In the genomic region with DNA sequence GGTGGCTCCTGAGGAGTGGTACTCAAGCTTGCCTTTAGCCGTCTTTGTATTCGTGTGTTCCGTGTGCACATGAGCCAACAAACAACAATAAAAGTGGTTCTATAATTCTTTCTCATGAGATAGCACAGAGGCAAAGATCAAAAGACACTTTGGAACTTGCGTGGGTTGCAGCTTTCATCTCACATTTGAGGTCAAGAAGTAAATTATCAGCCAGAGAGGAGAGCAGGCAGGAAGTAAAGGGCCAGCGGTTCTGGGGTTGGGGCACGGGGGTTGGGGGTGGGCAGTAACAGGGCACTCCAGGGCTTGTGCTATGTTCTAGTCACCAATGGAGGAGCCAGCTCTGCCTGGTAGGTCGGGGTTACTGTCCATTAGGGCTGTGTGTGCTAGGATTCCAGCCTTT, we compare ENCODE assay signal across 24 mouse cellular contexts. TPM values are rescaled to one million over a fixed set of nuclear protein-coding genes. Genes with fewer than 3 reads are reported as not detected.
DNase-seq lines count a peak whose midpoint lies in the region; ATAC-seq and TF ChIP-seq lines count a peak whose summit lies in the region.
"Had no signal": no experiment of that assay in that cellular context is flagged by ENCODE, and none has a peak within 500 bp of the region (broad histone marks: within the 10 kb centered on the region; RNA-seq: fewer than 3 reads in every experiment).

No protein-coding gene starts in this region.

- H3K27me3 ChIP-seq in liver, postnatal 0 days (ENCODE audit: insufficient read depth, low read length), result no peaks in the 10 kb centered on the region
- no peaks in the 10 kb centered on the region for H3K27me3 ChIP-seq in liver, embryonic 11.5 days (replicated peaks; ENCODE audit: control insufficient read depth, insufficient read depth, low read length)
- no peaks in the 10 kb centered on the region for H3K27me3 ChIP-seq in intestine, embryonic 14.5 days (replicated peaks; ENCODE audit: control insufficient read depth, insufficient read depth, low read length)
- H3K27me3 ChIP-seq in kidney, embryonic 14.5 days (ENCODE audit: control insufficient read depth, insufficient read depth, low read length), result no peaks in the 10 kb centered on the region
- H3K27me3 ChIP-seq: embryonic facial prominence, embryonic 12.5 days; liver, embryonic 13.5 days had no signal

- no peaks in the 10 kb centered on the region for H3K9me3 ChIP-seq in liver, postnatal 0 days (ENCODE audit: low read length)
- H3K9me3 ChIP-seq in liver, embryonic 11.5 days (ENCODE audit: control insufficient read depth, low read length), result no peaks in the 10 kb centered on the region
- H3K9me3 ChIP-seq in intestine, embryonic 14.5 days (ENCODE audit: control insufficient read depth, low read length), result 0 out of 2 replicates have a peak, but pooled peaks cover 3% of the 10 kb centered on the region
- no peaks in the 10 kb centered on the region for H3K9me3 ChIP-seq in kidney, embryonic 14.5 days (ENCODE audit: control insufficient read depth, low read length)
- H3K9me3 ChIP-seq: embryonic facial prominence, embryonic 12.5 days; heart, embryonic 13.5 days; limb, embryonic 10.5 days; liver, embryonic 13.5 days had no signal

- H3K4me1 ChIP-seq in liver, postnatal 0 days (ENCODE audit: insufficient read depth), result peaks cover 14% of the 10 kb centered on the region; the same call in 1 of the 2 replicates
- H3K4me1 ChIP-seq in liver, embryonic 11.5 days (replicated peaks; ENCODE audit: control insufficient read depth, insufficient read depth, low read length), result peaks cover 8% of the 10 kb centered on the region; the same call in 1 of the 2 replicates
- H3K4me1 ChIP-seq in intestine, embryonic 14.5 days (replicated peaks; ENCODE audit: control insufficient read depth, insufficient read depth, low read length), result no peaks in the 10 kb centered on the region
- H3K4me1 ChIP-seq in kidney, embryonic 14.5 days (ENCODE audit: control insufficient read depth, insufficient read depth, low read length), result peaks cover 10% of the 10 kb centered on the region
- H3K4me1 ChIP-seq: embryonic facial prominence, embryonic 12.5 days; limb, embryonic 10.5 days had no signal

- no peak for TF ChIP-seq CTCF in liver, postnatal 0 days (IDR thresholded peaks at IDR 0.05; ENCODE audit: low read depth)

- H3K27ac ChIP-seq in liver, postnatal 0 days (ENCODE audit: low read depth), result no peak overlapping the region
- H3K27ac ChIP-seq in liver, embryonic 11.5 days (ENCODE audit: low read depth, low read length), result no peak overlapping the region
- no peak overlapping the region for H3K27ac ChIP-seq in intestine, embryonic 14.5 days (ENCODE audit: low read depth)
- H3K27ac ChIP-seq in kidney, embryonic 14.5 days (ENCODE audit: low read depth, low read length), result no peak overlapping the region
- H3K27ac ChIP-seq: embryonic facial prominence, embryonic 12.5 days; heart, embryonic 13.5 days; limb, embryonic 10.5 days; liver, embryonic 13.5 days had no signal

- H3K4me2 ChIP-seq in liver, postnatal 0 days (ENCODE audit: low read depth, low read length), result no peak overlapping the region
- no peak overlapping the region for H3K4me2 ChIP-seq in liver, embryonic 11.5 days
- H3K4me2 ChIP-seq in intestine, embryonic 14.5 days (ENCODE audit: low read length), result no peak overlapping the region
- no peak overlapping the region for H3K4me2 ChIP-seq in kidney, embryonic 14.5 days (replicated peaks; ENCODE audit: low read depth, low read length)
- H3K4me2 ChIP-seq: embryonic facial prominence, embryonic 12.5 days; heart, embryonic 13.5 days; liver, embryonic 13.5 days had no signal

- H3K4me3 ChIP-seq in liver, postnatal 0 days (ENCODE audit: low read depth, low read length), result no peak overlapping the region
- H3K4me3 ChIP-seq in liver, embryonic 11.5 days (ENCODE audit: low read depth, low read length), result no peak overlapping the region
- H3K4me3 ChIP-seq in intestine, embryonic 14.5 days (ENCODE audit: low read depth, low read length), result no peak overlapping the region
- no peak overlapping the region for H3K4me3 ChIP-seq in kidney, embryonic 14.5 days (ENCODE audit: low read length)
- H3K4me3 ChIP-seq: embryonic facial prominence, embryonic 12.5 days; heart, embryonic 13.5 days; limb, embryonic 10.5 days; liver, embryonic 13.5 days had no signal

- no peak overlapping the region for H3K9ac ChIP-seq in liver, postnatal 0 days (replicated peaks)
- H3K9ac ChIP-seq in liver, embryonic 11.5 days (ENCODE audit: low read depth, low read length), result no peak overlapping the region
- H3K9ac ChIP-seq in intestine, embryonic 14.5 days (ENCODE audit: low read length), result no peak overlapping the region
- H3K9ac ChIP-seq in kidney, embryonic 14.5 days (ENCODE audit: low read depth, low read length), result no peak overlapping the region
- H3K9ac ChIP-seq: embryonic facial prominence, embryonic 12.5 days; heart, embryonic 13.5 days; liver, embryonic 13.5 days had no signal

- H3K36me3 ChIP-seq in liver, postnatal 0 days (replicated peaks; ENCODE audit: insufficient read depth, low read length), result no peaks in the 10 kb centered on the region
- H3K36me3 ChIP-seq in liver, embryonic 11.5 days (ENCODE audit: control insufficient read depth, insufficient read depth, low read length), result no peaks in the 10 kb centered on the region
- no peaks in the 10 kb centered on the region for H3K36me3 ChIP-seq in intestine, embryonic 14.5 days (ENCODE audit: control insufficient read depth, insufficient read depth, low read length)
- H3K36me3 ChIP-seq in kidney, embryonic 14.5 days (ENCODE audit: control insufficient read depth, insufficient read depth, low read length), result no peaks in the 10 kb centered on the region
- H3K36me3 ChIP-seq: embryonic facial prominence, embryonic 12.5 days; heart, embryonic 13.5 days; limb, embryonic 10.5 days; liver, embryonic 13.5 days had no signal

- TF ChIP-seq EP300 in liver, postnatal 0 days (IDR thresholded peaks at IDR 0.05; ENCODE audit: low read depth), result no peak

- peak; percentile 50 for ATAC-seq in liver, postnatal 0 days
- no peak for ATAC-seq in liver, embryonic 11.5 days (replicated peaks; ENCODE audit: low FRiP score)
- ATAC-seq in intestine, embryonic 14.5 days (replicated peaks; ENCODE audit: low FRiP score, low TSS enrichment, low read depth), result 0 out of 2 replicates have a peak, but pooled peaks have one; percentile 19
- 0 out of 2 replicates have a peak, but pooled peaks have one; percentile 68 for ATAC-seq in kidney, embryonic 14.5 days (ENCODE audit: low FRiP score, low TSS enrichment)
- ATAC-seq: lung, postnatal 0 days had no signal

- no peak for DNase-seq in liver, postnatal 0 days
- DNase-seq in liver, embryonic 11.5 days (ENCODE audit: low spot score), result no peak
- DNase-seq in intestine, embryonic 14.5 days (ENCODE audit: low spot score), result no peak
- DNase-seq in natural killer cell, adult 2 months (ENCODE audit: low spot score in 2 of 2), result peak; percentile 22 to 46
- DNase-seq in left cerebral cortex, adult 8-10 months (ENCODE audit: low spot score in 2 of 2), result no peak
- no peak for DNase-seq in B cell, adult 2 months
- DNase-seq in gastrocnemius, postnatal 4 days (ENCODE audit: low spot score in 2 of 2), result no peak
- DNase-seq: cerebellum, postnatal 36 days; gastrocnemius, postnatal 14 days; layer of hippocampus, postnatal 36 days; liver, embryonic 13.5 days; thymus, postnatal 4 days had no signal

- WGBS in liver, postnatal 0 days (ENCODE audit: insufficient replicate concordance), result 29% methylated on average over 7 of the region's 7 CpGs
- WGBS in liver, embryonic 11.5 days, result 46% methylated on average over 7 of the region's 7 CpGs
- 40% methylated on average over 7 of the region's 7 CpGs for WGBS in intestine, embryonic 14.5 days
- WGBS in kidney, embryonic 14.5 days, result 12% methylated on average over 7 of the region's 7 CpGs

RNA-seq across cellular contexts. Expression of a gene that starts 17.8 kb away (rescaled TPM):
- polyA plus RNA-seq in liver, postnatal 0 days (2015; fragmentation: Nextera tagmentation; extraction: Ambion mirVana), result 0.05 TPM in 1 of 2 replicates, not detected in the other
- 0.29 TPM in 1 of 2 replicates, not detected in the other for polyA plus RNA-seq in liver, embryonic 11.5 days (2014; fragmentation: Nextera tagmentation; extraction: Ambion mirVana)
- polyA plus RNA-seq in intestine, embryonic 14.5 days (2014; fragmentation: Nextera tagmentation; extraction: Ambion mirVana), result not detected in 2 replicates
- not detected in 2 replicates for polyA plus RNA-seq in kidney, embryonic 14.5 days (2014; fragmentation: Nextera tagmentation; extraction: Ambion mirVana)
- not detected for total RNA-seq in left cerebral cortex, adult 8-10 months (2022)
- total RNA-seq in gastrocnemius, postnatal 4 days (2021), result not detected
- total RNA-seq: adrenal gland, postnatal 36 days; gastrocnemius, postnatal 14 days; hematopoietic stem cell, adult 5-6 weeks; layer of hippocampus, postnatal 36 days; neutrophil, adult 5-6 weeks had no signal
- polyA plus RNA-seq: heart, embryonic 13.5 days; large intestine, adult 2 months; limb, embryonic 10.5 days; lung, postnatal 0 days; spleen, adult 2 months; stomach, embryonic 16.5 days had no signal

RNA-seq across cellular contexts. Expression of a gene that starts 19.7 kb away (rescaled TPM):
- 1.7 and 2.0 TPM in 2 replicates for polyA plus RNA-seq in liver, postnatal 0 days (2015; fragmentation: Nextera tagmentation; extraction: Ambion mirVana)
- 0.32 and 0.86 TPM in 2 replicates for polyA plus RNA-seq in liver, embryonic 11.5 days (2014; fragmentation: Nextera tagmentation; extraction: Ambion mirVana)
- 0.97 and 1.8 TPM in 2 replicates for polyA plus RNA-seq in intestine, embryonic 14.5 days (2014; fragmentation: Nextera tagmentation; extraction: Ambion mirVana)
- polyA plus RNA-seq in kidney, embryonic 14.5 days (2014; fragmentation: Nextera tagmentation; extraction: Ambion mirVana), result 0.22 and 0.26 TPM in 2 replicates
- not detected for total RNA-seq in left cerebral cortex, adult 8-10 months (2022)
- total RNA-seq in gastrocnemius, postnatal 4 days (2021), result not detected
- total RNA-seq: adrenal gland, postnatal 36 days; ES-E14; gastrocnemius, postnatal 14 days; hematopoietic stem cell, adult 5-6 weeks; layer of hippocampus, postnatal 36 days; neutrophil, adult 5-6 weeks had no signal
- polyA plus RNA-seq: embryonic facial prominence, embryonic 12.5 days; heart, embryonic 13.5 days; limb, embryonic 10.5 days had no signal

RNA-seq across cellular contexts. Expression of a gene that starts 37.3 kb away (rescaled TPM):
- polyA plus RNA-seq in liver, postnatal 0 days (2015; fragmentation: Nextera tagmentation; extraction: Ambion mirVana), result 0.05 and 0.23 TPM in 2 replicates
- polyA plus RNA-seq in liver, embryonic 11.5 days (2014; fragmentation: Nextera tagmentation; extraction: Ambion mirVana), result not detected in 2 replicates
- 1.5 and 1.8 TPM in 2 replicates for polyA plus RNA-seq in intestine, embryonic 14.5 days (2014; fragmentation: Nextera tagmentation; extraction: Ambion mirVana)
- polyA plus RNA-seq in kidney, embryonic 14.5 days (2014; fragmentation: Nextera tagmentation; extraction: Ambion mirVana), result not detected in 2 replicates
- not detected for total RNA-seq in left cerebral cortex, adult 8-10 months (2022)
- not detected for total RNA-seq in gastrocnemius, postnatal 4 days (2021)
- total RNA-seq: adrenal gland, postnatal 36 days; ES-E14; gastrocnemius, postnatal 14 days; hematopoietic stem cell, adult 5-6 weeks; layer of hippocampus, postnatal 36 days; neutrophil, adult 5-6 weeks had no signal
- polyA plus RNA-seq: embryonic facial prominence, embryonic 12.5 days; heart, embryonic 13.5 days; limb, embryonic 10.5 days; spleen, adult 2 months had no signal

RNA-seq across cellular contexts. Expression of a gene that starts 45.3 kb away (rescaled TPM):
- not detected in 2 replicates for polyA plus RNA-seq in liver, postnatal 0 days (2015; fragmentation: Nextera tagmentation; extraction: Ambion mirVana)
- 0.43 and 0.44 TPM in 2 replicates for polyA plus RNA-seq in liver, embryonic 11.5 days (2014; fragmentation: Nextera tagmentation; extraction: Ambion mirVana)
- not detected in 2 replicates for polyA plus RNA-seq in intestine, embryonic 14.5 days (2014; fragmentation: Nextera tagmentation; extraction: Ambion mirVana)
- polyA plus RNA-seq in kidney, embryonic 14.5 days (2014; fragmentation: Nextera tagmentation; extraction: Ambion mirVana), result not detected in 2 replicates
- total RNA-seq in left cerebral cortex, adult 8-10 months (2022), result not detected
- under 1 TPM in 1 of 2 experiments, not detected in 1; 0.15 TPM for total RNA-seq in gastrocnemius, postnatal 4 days (2021)
- total RNA-seq: adrenal gland, postnatal 36 days; gastrocnemius, postnatal 14 days; hematopoietic stem cell, adult 5-6 weeks; layer of hippocampus, postnatal 36 days; neutrophil, adult 5-6 weeks had no signal
- polyA plus RNA-seq: embryonic facial prominence, embryonic 12.5 days; heart, embryonic 13.5 days; large intestine, adult 2 months; limb, embryonic 10.5 days; lung, postnatal 0 days; spleen, adult 2 months; stomach, embryonic 16.5 days had no signal

RNA-seq across cellular contexts. Expression of a gene that starts 59.4 kb away (rescaled TPM):
- not detected in 2 replicates for polyA plus RNA-seq in liver, postnatal 0 days (2015; fragmentation: Nextera tagmentation; extraction: Ambion mirVana)
- polyA plus RNA-seq in liver, embryonic 11.5 days (2014; fragmentation: Nextera tagmentation; extraction: Ambion mirVana), result not detected in 2 replicates
- not detected in 2 replicates for polyA plus RNA-seq in intestine, embryonic 14.5 days (2014; fragmentation: Nextera tagmentation; extraction: Ambion mirVana)
- not detected in 2 replicates for polyA plus RNA-seq in kidney, embryonic 14.5 days (2014; fragmentation: Nextera tagmentation; extraction: Ambion mirVana)
- total RNA-seq in left cerebral cortex, adult 8-10 months (2022), result under 1 TPM in 3 of 4 experiments, not detected in 1; 0.18 to 0.50 (median 0.37) TPM
- total RNA-seq in gastrocnemius, postnatal 4 days (2021), result 1 to 10 TPM; 3.6 to 5.1 TPM
- total RNA-seq: adrenal gland, postnatal 36 days; hematopoietic stem cell, adult 5-6 weeks; neutrophil, adult 5-6 weeks had no signal
- polyA plus RNA-seq: heart, embryonic 13.5 days; large intestine, adult 2 months; liver, embryonic 13.5 days; lung, postnatal 0 days; spleen, adult 2 months had no signal

Comparison
In these comparisons a context has a peak if more than half of its experiments do, and no peak if none do; other contexts are left out.
1. DNase-seq: peak in natural killer cell, adult 2 months (2 of 2); none in liver, postnatal 0 days (single experiment), liver, embryonic 11.5 days (single experiment), intestine, embryonic 14.5 days (single experiment), left cerebral cortex, adult 8-10 months (0 of 2), B cell, adult 2 months (0 of 2) and gastrocnemius, postnatal 4 days (0 of 2).